In the genomic region with DNA sequence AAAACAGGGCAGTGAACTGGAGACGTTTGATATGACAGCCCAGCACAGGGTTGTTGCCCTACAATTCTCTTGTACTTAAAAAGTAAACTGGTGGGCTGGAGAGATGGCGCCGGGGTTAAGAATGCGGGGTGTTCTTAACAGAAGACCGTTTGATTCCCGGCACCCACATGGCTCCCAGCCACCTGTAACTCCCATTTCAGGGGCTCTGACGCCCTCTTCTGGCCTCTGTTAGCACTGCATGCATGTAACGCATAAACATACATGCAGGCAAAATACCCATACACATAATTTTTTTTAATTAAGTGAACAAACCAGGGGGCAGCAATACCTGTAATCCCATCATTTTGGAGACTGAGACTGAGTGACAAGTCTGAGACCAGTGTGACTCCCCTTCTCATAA, we compare ENCODE assay signal across 10 mouse cellular contexts. TPM values are rescaled to one million over a fixed set of nuclear protein-coding genes. Genes with fewer than 3 reads are reported as not detected.
DNase-seq lines count a peak whose midpoint lies in the region; ATAC-seq and TF ChIP-seq lines count a peak whose summit lies in the region.
"Had no signal": no experiment of that assay in that cellular context is flagged by ENCODE, and none has a peak within 500 bp of the region (broad histone marks: within the 10 kb centered on the region; RNA-seq: fewer than 3 reads in every experiment).

No protein-coding gene starts in this region.

- 79% methylated on average over 8 of the region's 8 CpGs for WGBS in forebrain, embryonic 13.5 days
- 69% methylated on average over 8 of the region's 8 CpGs for WGBS in midbrain, embryonic 16.5 days
- 82% methylated on average over 8 of the region's 8 CpGs for WGBS in cerebellum, adult 2 months

- in situ Hi-C loops in ES-E14 (cut with MboI; ENCODE audit: low sequenced_read_pairs in 2 of 2, unreplicated experiment in 2 of 2) = loop anchor here in 1 of 2 experiments (25.0 kb wide), 1 partner anchor 770 kb away; a partner anchor contains a TSS

- no peak overlapping the region for H3K4me3 ChIP-seq in layer of hippocampus, adult 2 months
- H3K4me3 ChIP-seq in ES-E14 (ENCODE audit: insufficient read depth in 1 of 2, low read depth in 1 of 2, low read length in 2 of 2, poor library complexity in 1 of 2, severe bottlenecking in 1 of 2) = 0 out of 4 replicates have a peak overlapping the region, but pooled peaks of 1 of the 2 experiments have one; percentile 1
- no peak overlapping the region for H3K4me3 ChIP-seq in forebrain, embryonic 13.5 days
- no peak overlapping the region for H3K4me3 ChIP-seq in midbrain, embryonic 16.5 days (ENCODE audit: low read depth, low read length)
- H3K4me3 ChIP-seq in cerebellum, adult 2 months (replicated peaks; ENCODE audit: insufficient read depth, low read depth, low read length) = no peak overlapping the region
- H3K4me3 ChIP-seq: myocyte had no signal

- TF ChIP-seq POLR2A in cerebellum, adult 2 months (IDR thresholded peaks at IDR 0.05; ENCODE audit: borderline replicate concordance, insufficient read depth, low read length) = no peak

- DNase-seq in layer of hippocampus, adult 2 months (ENCODE audit: low spot score in 2 of 2) = no peak
- no peak for DNase-seq in layer of hippocampus, postnatal 14 days (ENCODE audit: low spot score in 2 of 2)
- no peak for DNase-seq in ES-E14 (ENCODE audit: low read depth, low spot score)
- no peak for DNase-seq in embryo, embryonic 9.5 days (ENCODE audit: extremely low spot score)
- DNase-seq in thymus, postnatal 0 days (ENCODE audit: low spot score) = no peak
- no peak for DNase-seq in cerebellum, adult 2 months
- DNase-seq: lung, adult 18-20 months had no signal

- no peak overlapping the region; the same call in 1 of the 2 replicates for H3K9ac ChIP-seq in ES-E14 (ENCODE audit: insufficient read depth, low read depth, low read length, poor library complexity, severe bottlenecking)
- no peak overlapping the region for H3K9ac ChIP-seq in forebrain, embryonic 13.5 days
- H3K9ac ChIP-seq in midbrain, embryonic 16.5 days (ENCODE audit: low read depth, low read length) = no peak overlapping the region

- no peak for ATAC-seq in forebrain, embryonic 13.5 days
- no peak for ATAC-seq in midbrain, embryonic 16.5 days

- peak; percentile 66 for TF ChIP-seq CTCF in layer of hippocampus, adult 2 months (conservative IDR thresholded peaks at IDR 0.05)
- TF ChIP-seq CTCF in cerebellum, adult 2 months (IDR thresholded peaks at IDR 0.05; ENCODE audit: borderline replicate concordance, insufficient read depth, low read depth, low read length) = no peak

- no peaks in the 10 kb centered on the region for H3K9me3 ChIP-seq in ES-E14 (ENCODE audit: control insufficient read depth, insufficient read depth, low read depth, low read length)
- no peaks in the 10 kb centered on the region for H3K9me3 ChIP-seq in forebrain, embryonic 13.5 days (replicated peaks)
- H3K9me3 ChIP-seq in midbrain, embryonic 16.5 days (replicated peaks; ENCODE audit: control insufficient read depth, low read length, poor library complexity, severe bottlenecking) = no peaks in the 10 kb centered on the region

- H3K36me3 ChIP-seq in ES-E14 (ENCODE audit: control insufficient read depth, insufficient read depth, low read length, poor library complexity, severe bottlenecking) = no peaks in the 10 kb centered on the region
- H3K36me3 ChIP-seq in forebrain, embryonic 13.5 days (ENCODE audit: poor library complexity, severe bottlenecking) = no peaks in the 10 kb centered on the region
- no peaks in the 10 kb centered on the region for H3K36me3 ChIP-seq in midbrain, embryonic 16.5 days (ENCODE audit: control insufficient read depth, insufficient read depth, low read length)

- H3K4me2 ChIP-seq in forebrain, embryonic 13.5 days = no peak overlapping the region
- peak overlapping the region; percentile 72; the same call in 1 of the 2 replicates for H3K4me2 ChIP-seq in midbrain, embryonic 16.5 days (ENCODE audit: low read length)

- H3K27me3 ChIP-seq in forebrain, embryonic 13.5 days = no peaks in the 10 kb centered on the region
- H3K27me3 ChIP-seq in midbrain, embryonic 16.5 days (ENCODE audit: control insufficient read depth, insufficient read depth, low read depth, low read length) = no peaks in the 10 kb centered on the region
- no peaks in the 10 kb centered on the region; the same call in 1 of the 2 replicates for H3K27me3 ChIP-seq in cerebellum, adult 2 months (ENCODE audit: control insufficient read depth, insufficient read depth, low read length)

- peak overlapping the region; percentile 97 for H3K27ac ChIP-seq in layer of hippocampus, adult 2 months
- no peak overlapping the region for H3K27ac ChIP-seq in ES-E14 (ENCODE audit: insufficient read depth, low read depth, low read length, poor library complexity, severe bottlenecking)
- H3K27ac ChIP-seq in forebrain, embryonic 13.5 days = peak overlapping the region; percentile 89; the same call in 1 of the 2 replicates
- peak overlapping the region; percentile 95; the same call in 1 of the 2 replicates for H3K27ac ChIP-seq in midbrain, embryonic 16.5 days (ENCODE audit: low read length)
- H3K27ac ChIP-seq in cerebellum, adult 2 months (ENCODE audit: insufficient read depth, low read length) = no peak overlapping the region

- peaks cover 0 to 16% of the 10 kb centered on the region in 2 experiments; a peak in 2 of 4 replicates for H3K4me1 ChIP-seq in ES-E14 (ENCODE audit: control insufficient read depth in 2 of 2, insufficient read depth in 2 of 2, low read length in 2 of 2, poor library complexity in 1 of 2)
- H3K4me1 ChIP-seq in forebrain, embryonic 13.5 days = peaks cover 50% of the 10 kb centered on the region
- peaks cover 36% of the 10 kb centered on the region for H3K4me1 ChIP-seq in midbrain, embryonic 16.5 days (ENCODE audit: control insufficient read depth, insufficient read depth, low read length)
- H3K4me1 ChIP-seq in cerebellum, adult 2 months (ENCODE audit: control insufficient read depth, insufficient read depth, low read length) = no peaks in the 10 kb centered on the region

TF ChIP-seq in ES-E14, 5 proteins besides CTCF, POLR2A, EP300 and RAD21:
- TF ChIP-seq CHD2 (IDR thresholded peaks at IDR 0.05; ENCODE audit: low read depth, low read length) (no peak), HCFC1 (IDR thresholded peaks at IDR 0.05; ENCODE audit: borderline replicate concordance, insufficient read depth, low read length) (no peak), ZC3H11A (IDR thresholded peaks at IDR 0.05; ENCODE audit: borderline replicate concordance, low read depth, low read length) (peak; percentile 78)

RNA-seq across cellular contexts. Expression of a gene that starts 24.4 kb away (rescaled TPM):
- 1 to 10 TPM; 1.9 to 2.8 TPM for total RNA-seq in layer of hippocampus, adult 2 months (2021)
- 1 to 10 TPM; 2.3 to 2.4 TPM for total RNA-seq in layer of hippocampus, postnatal 14 days (2021)
- 1.7 and 2.1 TPM in 2 replicates for total RNA-seq in ES-E14 (2012; rRNA removed)
- polyA plus RNA-seq in forebrain, embryonic 13.5 days (2015; fragmentation: Nextera tagmentation; extraction: Ambion mirVana) = 1.2 and 1.5 TPM in 2 replicates
- 2.6 and 3.0 TPM in 2 replicates for polyA plus RNA-seq in midbrain, embryonic 16.5 days (2015; fragmentation: Nextera tagmentation; extraction: Ambion mirVana)
- 3.2 and 3.6 TPM in 2 replicates for polyA plus RNA-seq in thymus, postnatal 0 days (2015; fragmentation: Nextera tagmentation; extraction: Ambion mirVana)
- polyA plus RNA-seq in cerebellum, adult 2 months (2012; rRNA removed) = 0.67 and 0.80 TPM in 2 replicates
- polyA plus RNA-seq: myocyte had no signal

RNA-seq across cellular contexts. Expression of a gene that starts 31.8 kb away (rescaled TPM):
- total RNA-seq in layer of hippocampus, adult 2 months (2021) = 10 to 100 TPM in 1 of 2 experiments, 1 to 10 TPM in 1; 7.1 to 11.8 TPM
- 10 to 100 TPM in 1 of 2 experiments, 1 to 10 TPM in 1; 9.0 to 15.0 TPM for total RNA-seq in layer of hippocampus, postnatal 14 days (2021)
- 16.3 and 16.4 TPM in 2 replicates for total RNA-seq in ES-E14 (2012; rRNA removed)
- polyA plus RNA-seq in forebrain, embryonic 13.5 days (2015; fragmentation: Nextera tagmentation; extraction: Ambion mirVana) = 35.4 and 36.9 TPM in 2 replicates
- 29.6 and 29.7 TPM in 2 replicates for polyA plus RNA-seq in midbrain, embryonic 16.5 days (2015; fragmentation: Nextera tagmentation; extraction: Ambion mirVana)
- polyA plus RNA-seq in thymus, postnatal 0 days (2015; fragmentation: Nextera tagmentation; extraction: Ambion mirVana) = 74.8 and 83.2 TPM in 2 replicates
- polyA plus RNA-seq in cerebellum, adult 2 months (2012; rRNA removed) = 16.5 and 19.2 TPM in 2 replicates

Comparison
In these comparisons a context has a peak if more than half of its experiments do, and no peak if none do; other contexts are left out.
1. H3K27ac ChIP-seq: peak in layer of hippocampus, adult 2 months (single experiment), forebrain, embryonic 13.5 days (single experiment) and midbrain, embryonic 16.5 days (single experiment); none in ES-E14 (single experiment) and cerebellum, adult 2 months (single experiment).